Mouse (Mus musculus): Measurements from ENCODE around the gene Bicd1. TPM values are rescaled to one million over a fixed set of nuclear protein-coding genes. Genes with fewer than 3 reads are reported as not detected.
"Not testable (repeated sequence)": the region's sequence is repeated elsewhere in the genome, so short reads cannot be mapped to it uniquely, and the experiment has no call there.

Gene Bicd1
- polyA plus RNA-seq, 1 experiment from 2014 or later: 16.5 TPM

DNA sequence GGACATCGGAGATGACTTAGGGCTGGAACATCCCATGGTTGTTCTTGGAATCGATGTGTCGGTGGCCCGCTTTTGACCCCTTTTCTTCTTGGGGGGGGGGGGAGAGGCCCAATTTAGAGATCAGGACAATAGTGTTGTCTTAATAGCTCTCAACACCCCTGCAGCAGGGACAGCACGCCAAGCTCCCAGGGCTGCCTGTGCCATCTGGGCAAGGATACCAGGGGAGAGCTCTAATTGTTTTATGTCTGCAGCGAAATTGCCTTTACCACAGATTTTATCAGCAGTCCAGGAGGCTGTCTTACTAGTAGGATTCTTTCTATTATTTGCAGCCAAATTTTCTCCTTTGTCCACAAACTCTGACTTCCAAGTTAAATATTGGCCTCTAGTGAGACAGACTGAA is 63.8 kb downstream of the Bicd1 start:
- H3K4me1 ChIP-seq (ENCODE audit: control insufficient read depth, insufficient read depth, low read length); H3K27ac ChIP-seq (ENCODE audit: low read depth, low read length); H3K36me3 ChIP-seq (ENCODE audit: control insufficient read depth, insufficient read depth, low read length); ATAC-seq (ENCODE audit: low FRiP score); DNase-seq (ENCODE audit: low spot score, missing footprints); H3K4me2 ChIP-seq; H3K4me3 ChIP-seq (ENCODE audit: low read depth, low read length); H3K9ac ChIP-seq (ENCODE audit: low read length); H3K9me3 ChIP-seq (ENCODE audit: control insufficient read depth, low read length); H3K27me3 ChIP-seq (ENCODE audit: control insufficient read depth, insufficient read depth, low read length): not testable (repeated sequence)
- WGBS: 94% methylated on average over 6 of the region's 6 CpGs

DNA sequence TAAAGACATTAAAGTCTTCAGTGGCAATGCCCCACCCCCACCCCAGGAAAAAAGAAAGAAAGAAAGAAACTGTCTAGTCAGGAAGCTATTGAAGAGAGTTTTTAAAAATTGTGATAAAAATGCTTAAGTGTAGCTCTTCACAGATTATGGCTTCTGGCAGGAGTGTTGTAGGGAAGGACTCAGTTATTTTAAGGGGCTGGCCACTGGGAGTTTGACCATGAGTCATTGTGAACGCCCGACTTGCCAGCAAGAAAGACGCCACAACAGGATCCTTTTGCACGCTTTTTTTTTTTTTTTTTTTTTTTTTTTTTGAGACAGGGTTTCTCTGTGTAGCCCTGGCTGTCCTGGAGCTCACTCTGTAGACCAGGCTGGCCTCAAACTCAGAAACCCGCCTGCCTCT is 73.2 kb downstream of the Bicd1 start:
- not testable (repeated sequence) for H3K36me3 ChIP-seq (ENCODE audit: control insufficient read depth, insufficient read depth, low read length); H3K4me3 ChIP-seq (ENCODE audit: low read depth, low read length); H3K4me2 ChIP-seq; H3K27me3 ChIP-seq (ENCODE audit: control insufficient read depth, insufficient read depth, low read length); H3K9me3 ChIP-seq (ENCODE audit: control insufficient read depth, low read length); H3K4me1 ChIP-seq (ENCODE audit: control insufficient read depth, insufficient read depth, low read length); DNase-seq (ENCODE audit: low spot score, missing footprints); H3K9ac ChIP-seq (ENCODE audit: low read length); ATAC-seq (ENCODE audit: low FRiP score); H3K27ac ChIP-seq (ENCODE audit: low read depth, low read length)
- WGBS: 91% methylated on average over 5 of the region's 5 CpGs

DNA sequence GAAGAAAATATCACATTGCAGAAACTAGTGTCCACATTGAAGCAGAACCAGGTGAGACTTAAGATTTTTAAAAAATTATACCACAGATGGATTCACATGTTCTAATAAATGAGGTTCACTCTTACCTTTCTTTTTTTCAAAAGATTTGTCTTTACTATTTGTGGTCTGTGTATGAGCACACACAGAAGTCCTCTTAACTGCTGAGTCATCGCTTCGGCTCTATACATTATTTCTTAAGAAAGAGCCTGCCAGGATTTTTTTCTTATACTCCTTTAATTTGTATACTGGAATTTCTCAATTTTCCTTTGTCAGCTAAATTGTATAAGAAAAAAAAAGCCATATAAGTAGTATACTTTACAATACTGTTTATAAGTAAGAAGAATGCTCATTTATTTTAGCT is 86.0 kb downstream of the Bicd1 start:
- H3K36me3 ChIP-seq (ENCODE audit: control insufficient read depth, insufficient read depth, low read length): no peaks in the 10 kb centered on the region
- no peak overlapping the region for H3K9ac ChIP-seq (ENCODE audit: low read length)
- H3K4me2 ChIP-seq: no peak overlapping the region
- no peaks in the 10 kb centered on the region for H3K4me1 ChIP-seq (ENCODE audit: control insufficient read depth, insufficient read depth, low read length)
- H3K4me3 ChIP-seq (ENCODE audit: low read depth, low read length): no peak overlapping the region
- DNase-seq (ENCODE audit: low spot score, missing footprints) (no peak), ATAC-seq (ENCODE audit: low FRiP score) (no peak)
- 95% methylated on average over 2 of the region's 2 CpGs for WGBS
- H3K27ac ChIP-seq (ENCODE audit: low read depth, low read length): no peak overlapping the region
- no peaks in the 10 kb centered on the region for H3K9me3 ChIP-seq (ENCODE audit: control insufficient read depth, low read length)
- H3K27me3 ChIP-seq (ENCODE audit: control insufficient read depth, insufficient read depth, low read length): no peaks in the 10 kb centered on the region

DNA sequence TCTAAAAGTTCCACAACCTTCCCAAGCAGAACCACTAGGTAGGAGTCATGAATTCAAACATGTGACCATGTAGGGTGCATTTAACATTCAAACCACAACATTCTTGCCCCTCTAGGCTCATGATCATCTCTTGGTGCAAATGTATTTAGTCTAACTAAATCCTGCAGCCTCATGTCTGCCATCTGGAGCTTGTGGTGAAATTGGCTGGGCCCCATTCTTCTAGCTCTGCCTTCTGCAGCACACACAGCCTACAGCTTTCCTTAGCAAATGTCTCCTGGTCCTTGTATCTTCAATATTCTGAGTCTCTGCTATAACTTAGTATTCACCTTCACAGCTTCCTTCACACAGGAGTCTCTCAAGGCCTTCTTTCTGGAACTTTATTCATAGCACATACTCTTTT is 87.2 kb downstream of the Bicd1 start:
- no peak for ATAC-seq (ENCODE audit: low FRiP score)
- DNase-seq (ENCODE audit: low spot score, missing footprints): no peak
- no peaks in the 10 kb centered on the region for H3K27me3 ChIP-seq (ENCODE audit: control insufficient read depth, insufficient read depth, low read length)

DNA sequence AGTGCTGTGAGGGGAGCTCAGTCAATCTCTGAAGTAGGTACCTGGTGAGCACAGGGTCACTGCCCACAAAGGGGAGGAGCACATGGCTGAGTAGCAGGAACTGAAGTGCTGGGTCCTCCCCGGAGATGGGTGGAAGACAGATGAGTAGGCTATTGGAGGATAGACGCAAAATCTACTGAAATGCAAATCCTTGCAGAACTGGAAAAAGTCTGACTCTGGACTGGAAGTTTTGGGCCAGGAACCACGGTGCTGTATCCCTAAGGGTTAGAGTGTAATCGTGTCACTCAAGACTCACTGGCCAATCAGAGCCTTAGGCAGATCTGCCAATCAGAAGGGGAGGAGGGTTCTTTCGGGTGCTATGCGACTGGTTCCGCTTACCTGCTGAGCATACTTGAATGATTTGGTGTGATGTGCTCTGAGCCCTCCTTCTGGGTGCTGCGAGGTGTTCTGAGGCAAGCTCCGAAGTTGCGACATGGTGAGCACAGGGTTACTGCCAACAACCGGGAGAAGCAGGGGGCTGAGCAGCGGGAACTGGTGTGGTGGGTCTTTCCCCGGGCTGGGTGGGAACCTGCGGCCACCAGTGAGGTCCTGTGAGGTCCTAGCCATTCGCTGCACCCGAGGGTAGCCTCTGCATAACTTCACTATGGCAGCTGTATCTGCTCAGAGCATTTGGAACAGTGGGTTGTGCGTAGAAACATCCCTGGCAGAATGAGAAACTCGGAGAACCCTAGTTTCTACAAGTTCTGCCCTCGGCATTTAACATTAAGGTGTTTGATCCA is 157.2 kb downstream of the Bicd1 start:
- H3K9me3 ChIP-seq (ENCODE audit: control insufficient read depth, low read length): no peaks in the 10 kb centered on the region
- peak; percentile 100 for ATAC-seq (ENCODE audit: low FRiP score)
- peaks cover 5% of the 10 kb centered on the region; the same call in 1 of the 2 replicates for H3K4me1 ChIP-seq (ENCODE audit: control insufficient read depth, insufficient read depth, low read length)
- peak; percentile 96 for DNase-seq (ENCODE audit: low spot score, missing footprints)
- H3K9ac ChIP-seq (ENCODE audit: low read length): peak overlapping the region; percentile 58
- no peaks in the 10 kb centered on the region for H3K27me3 ChIP-seq (ENCODE audit: control insufficient read depth, insufficient read depth, low read length)
- no peaks in the 10 kb centered on the region for H3K36me3 ChIP-seq (ENCODE audit: control insufficient read depth, insufficient read depth, low read length)
- no peak overlapping the region for H3K27ac ChIP-seq (ENCODE audit: low read depth, low read length)
- WGBS: 2% methylated on average over 19 of the region's 19 CpGs
- H3K4me3 ChIP-seq (ENCODE audit: low read depth, low read length): peak overlapping the region; percentile 57
- peak overlapping the region; percentile 70 for H3K4me2 ChIP-seq

More for the DNA sequence above, 87.2 kb downstream of the Bicd1 start:
- Histone ChIP-seq H3K36me3 (ENCODE audit: control insufficient read depth, insufficient read depth, low read length) (no peaks in the 10 kb centered on the region), H3K4me2 (no peak overlapping the region), H3K27ac (ENCODE audit: low read depth, low read length) (no peak overlapping the region), H3K4me3 (ENCODE audit: low read depth, low read length) (no peak overlapping the region), H3K9ac (ENCODE audit: low read length) (no peak overlapping the region), H3K4me1 (ENCODE audit: control insufficient read depth, insufficient read depth, low read length) (no peaks in the 10 kb centered on the region), H3K9me3 (ENCODE audit: control insufficient read depth, low read length) (no peaks in the 10 kb centered on the region)

DNA sequence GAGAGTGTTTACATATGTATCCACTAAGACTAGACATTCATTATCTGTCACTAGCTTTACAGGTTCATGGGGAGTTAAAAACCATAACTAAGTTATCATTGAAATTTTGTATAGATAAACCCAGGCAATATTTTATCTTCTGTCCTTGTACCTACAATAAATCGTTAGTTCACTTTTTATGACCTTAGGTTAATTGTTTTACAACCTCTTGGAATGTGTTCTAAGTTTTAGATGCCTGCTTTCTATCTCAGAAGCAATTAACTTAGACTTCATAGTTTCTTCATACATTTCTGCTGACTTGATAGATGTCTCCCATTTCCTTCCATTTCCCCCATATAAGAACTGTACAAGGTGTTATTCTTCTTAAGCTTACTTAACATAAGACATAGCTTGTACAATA is 158.5 kb downstream of the Bicd1 start:
- Histone ChIP-seq H3K4me1 (ENCODE audit: control insufficient read depth, insufficient read depth, low read length) (peaks cover 5% of the 10 kb centered on the region; the same call in 1 of the 2 replicates), H3K9me3 (ENCODE audit: control insufficient read depth, low read length) (no peaks in the 10 kb centered on the region), H3K27ac (ENCODE audit: low read depth, low read length) (no peak overlapping the region), H3K36me3 (ENCODE audit: control insufficient read depth, insufficient read depth, low read length) (no peaks in the 10 kb centered on the region), H3K27me3 (ENCODE audit: control insufficient read depth, insufficient read depth, low read length) (no peaks in the 10 kb centered on the region), H3K4me2 (no peak overlapping the region), H3K9ac (ENCODE audit: low read length) (no peak overlapping the region), H3K4me3 (ENCODE audit: low read depth, low read length) (no peak overlapping the region)
- ATAC-seq (ENCODE audit: low FRiP score) (no peak), DNase-seq (ENCODE audit: low spot score, missing footprints) (no peak)
- 91% methylated on average over 1 of the region's 1 CpGs for WGBS

DNA sequence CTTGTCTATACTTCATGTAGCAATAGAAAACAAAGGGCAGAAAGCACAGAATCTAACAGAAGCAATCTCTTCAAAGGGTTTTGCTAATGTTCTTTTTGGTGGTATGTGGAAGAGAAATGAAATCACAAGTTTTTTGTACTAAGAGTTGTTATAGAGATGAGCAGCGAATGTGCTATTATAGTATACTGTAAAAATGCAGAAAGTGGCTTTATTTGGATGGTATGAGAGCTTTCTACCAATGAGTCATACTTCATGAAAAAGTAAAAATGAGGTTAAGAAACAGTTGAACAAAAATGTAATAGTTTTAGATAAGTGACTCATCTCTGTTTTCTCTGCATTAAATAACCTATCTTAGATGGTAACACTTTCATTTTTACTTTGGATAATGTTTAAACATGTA is 165.6 kb downstream of the Bicd1 start:
- Histone ChIP-seq H3K9me3 (ENCODE audit: control insufficient read depth, low read length) (no peaks in the 10 kb centered on the region), H3K9ac (ENCODE audit: low read length) (no peak overlapping the region), H3K27me3 (ENCODE audit: control insufficient read depth, insufficient read depth, low read length) (no peaks in the 10 kb centered on the region), H3K4me1 (ENCODE audit: control insufficient read depth, insufficient read depth, low read length) (no peaks in the 10 kb centered on the region), H3K27ac (ENCODE audit: low read depth, low read length) (no peak overlapping the region), H3K4me2 (no peak overlapping the region), H3K4me3 (ENCODE audit: low read depth, low read length) (no peak overlapping the region), H3K36me3 (ENCODE audit: control insufficient read depth, insufficient read depth, low read length) (no peaks in the 10 kb centered on the region)
- no peak for ATAC-seq (ENCODE audit: low FRiP score)
- WGBS: 83% methylated on average over 1 of the region's 1 CpGs
- DNase-seq (ENCODE audit: low spot score, missing footprints): peak; percentile 1

DNA sequence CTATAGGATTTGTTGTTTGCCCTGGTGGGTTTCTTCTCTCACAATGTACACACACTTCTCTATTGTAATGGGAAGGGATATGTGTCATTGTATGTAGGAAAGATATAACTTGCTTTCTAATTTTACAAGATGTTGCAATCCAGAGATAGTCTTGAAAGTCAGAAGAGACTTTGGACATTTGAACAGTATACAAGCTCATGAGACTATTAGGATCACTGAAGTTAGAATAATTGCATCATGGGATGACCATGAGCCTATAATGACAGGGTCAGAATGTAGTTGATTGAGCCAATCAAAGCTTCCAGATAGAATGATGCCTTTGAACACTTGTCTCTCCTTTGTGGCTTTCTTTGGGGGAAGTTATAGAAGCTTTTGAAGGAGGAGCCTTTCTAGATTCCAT is 171.4 kb downstream of the Bicd1 start:
- H3K4me2 ChIP-seq: no peak overlapping the region
- H3K27ac ChIP-seq (ENCODE audit: low read depth, low read length): no peak overlapping the region
- ATAC-seq (ENCODE audit: low FRiP score) (no peak), DNase-seq (ENCODE audit: low spot score, missing footprints) (peak; percentile 75)
- no peaks in the 10 kb centered on the region for H3K4me1 ChIP-seq (ENCODE audit: control insufficient read depth, insufficient read depth, low read length)
- H3K27me3 ChIP-seq (ENCODE audit: control insufficient read depth, insufficient read depth, low read length): no peaks in the 10 kb centered on the region
- H3K36me3 ChIP-seq (ENCODE audit: control insufficient read depth, insufficient read depth, low read length): no peaks in the 10 kb centered on the region
- no peak overlapping the region for H3K9ac ChIP-seq (ENCODE audit: low read length)
- no peak overlapping the region for H3K4me3 ChIP-seq (ENCODE audit: low read depth, low read length)
- no peaks in the 10 kb centered on the region for H3K9me3 ChIP-seq (ENCODE audit: control insufficient read depth, low read length)

DNA sequence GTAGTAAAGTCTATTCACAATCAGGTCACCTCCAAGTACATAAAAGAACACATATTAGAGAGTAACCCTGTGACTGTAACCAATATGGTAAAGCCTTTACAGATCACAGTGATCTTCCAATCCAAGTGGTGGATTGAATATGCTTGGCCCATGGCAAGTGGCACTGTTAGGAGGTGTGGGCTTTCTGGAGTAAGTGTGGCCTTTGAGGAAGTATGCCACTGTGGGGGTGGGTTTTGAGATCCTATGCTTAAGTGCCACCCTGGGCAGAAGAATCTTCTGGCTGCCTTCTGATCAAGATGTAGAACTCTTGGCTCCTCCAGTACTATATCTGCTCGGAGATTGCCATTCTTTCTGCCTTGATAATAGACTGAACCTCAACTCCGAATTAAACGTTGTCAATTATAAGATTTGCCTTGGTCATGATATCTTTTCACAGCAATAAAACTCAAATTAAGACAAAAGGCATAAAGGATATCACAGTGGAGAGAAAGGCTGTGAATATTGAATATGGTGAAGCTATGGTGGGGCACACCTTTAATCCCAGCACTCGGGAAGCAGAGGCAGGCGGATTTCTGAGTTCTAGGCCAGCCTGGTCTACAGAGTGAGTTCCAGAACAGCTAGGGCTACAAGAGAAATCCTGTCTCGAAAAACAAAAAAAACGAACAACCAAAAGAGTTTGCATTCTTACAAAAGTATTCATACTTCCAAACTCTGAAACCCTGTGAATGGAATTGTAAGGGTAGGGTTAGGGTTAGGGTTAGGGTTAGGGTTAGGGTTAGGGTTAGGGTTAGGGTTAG is 177.2 kb downstream of the Bicd1 start:
- DNase-seq (ENCODE audit: low spot score, missing footprints) (peak; percentile 83), ATAC-seq (ENCODE audit: low FRiP score) (no peak)
- no peak overlapping the region for H3K9ac ChIP-seq (ENCODE audit: low read length)
- no peaks in the 10 kb centered on the region for H3K4me1 ChIP-seq (ENCODE audit: control insufficient read depth, insufficient read depth, low read length)
- H3K36me3 ChIP-seq (ENCODE audit: control insufficient read depth, insufficient read depth, low read length): no peaks in the 10 kb centered on the region
- H3K9me3 ChIP-seq (ENCODE audit: control insufficient read depth, low read length): peaks cover 5% of the 10 kb centered on the region; the same call in 1 of the 2 replicates
- no peak overlapping the region for H3K27ac ChIP-seq (ENCODE audit: low read depth, low read length)
- no peak overlapping the region for H3K4me2 ChIP-seq
- H3K27me3 ChIP-seq (ENCODE audit: control insufficient read depth, insufficient read depth, low read length): no peaks in the 10 kb centered on the region
- no peak overlapping the region for H3K4me3 ChIP-seq (ENCODE audit: low read depth, low read length)
- 94% methylated on average over 7 of the region's 7 CpGs for WGBS
